Mouse (Mus musculus): ENCODE measurements around the gene Top1. TPM values are rescaled to one million over a fixed set of nuclear protein-coding genes. Genes with fewer than 3 reads are reported as not detected.

The Top1 gene
- polyA plus RNA-seq, 1 experiment from 2014 or later = 123 TPM

DNA sequence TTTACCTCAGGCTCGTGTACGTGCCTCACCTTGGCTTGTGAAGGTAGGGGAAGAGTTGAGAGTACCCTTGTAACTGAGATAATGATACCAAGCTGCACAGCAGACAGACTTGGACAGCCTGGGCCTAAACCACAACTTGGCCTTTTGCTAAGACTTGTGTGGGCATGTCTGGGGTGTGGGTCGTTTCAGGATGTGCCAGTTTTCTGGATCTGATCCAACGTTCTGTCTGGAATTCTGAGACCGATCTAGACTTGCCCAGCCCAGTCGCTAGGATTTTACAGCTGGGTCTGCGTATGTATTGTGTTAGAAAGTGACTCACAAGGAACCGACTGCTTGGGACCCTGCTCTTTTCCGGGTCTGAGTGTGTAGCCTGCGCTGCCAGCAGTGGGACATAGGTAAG lies 101.4 kb downstream of the Top1 start:
- Histone ChIP-seq H3K4me3 (ENCODE audit: low read depth, low read length) (no peak overlapping the region), H3K27ac (ENCODE audit: low read depth, low read length) (no peak overlapping the region), H3K36me3 (ENCODE audit: control insufficient read depth, insufficient read depth, low read length) (peaks cover 10% of the 10 kb centered on the region; the same call in 1 of the 2 replicates), H3K4me1 (replicated peaks; ENCODE audit: control insufficient read depth, insufficient read depth, low read length) (no peaks in the 10 kb centered on the region), H3K9ac (ENCODE audit: low read depth, low read length) (no peak overlapping the region), H3K9me3 (ENCODE audit: control insufficient read depth, low read length) (no peaks in the 10 kb centered on the region), H3K4me2 (replicated peaks; ENCODE audit: low read depth, low read length) (no peak overlapping the region), H3K27me3 (ENCODE audit: control insufficient read depth, insufficient read depth, low read length) (no peaks in the 10 kb centered on the region)
- 95% methylated on average over 10 of the region's 10 CpGs for WGBS
- DNase-seq (ENCODE audit: low spot score) (no peak), ATAC-seq (ENCODE audit: low FRiP score) (no peak)

DNA sequence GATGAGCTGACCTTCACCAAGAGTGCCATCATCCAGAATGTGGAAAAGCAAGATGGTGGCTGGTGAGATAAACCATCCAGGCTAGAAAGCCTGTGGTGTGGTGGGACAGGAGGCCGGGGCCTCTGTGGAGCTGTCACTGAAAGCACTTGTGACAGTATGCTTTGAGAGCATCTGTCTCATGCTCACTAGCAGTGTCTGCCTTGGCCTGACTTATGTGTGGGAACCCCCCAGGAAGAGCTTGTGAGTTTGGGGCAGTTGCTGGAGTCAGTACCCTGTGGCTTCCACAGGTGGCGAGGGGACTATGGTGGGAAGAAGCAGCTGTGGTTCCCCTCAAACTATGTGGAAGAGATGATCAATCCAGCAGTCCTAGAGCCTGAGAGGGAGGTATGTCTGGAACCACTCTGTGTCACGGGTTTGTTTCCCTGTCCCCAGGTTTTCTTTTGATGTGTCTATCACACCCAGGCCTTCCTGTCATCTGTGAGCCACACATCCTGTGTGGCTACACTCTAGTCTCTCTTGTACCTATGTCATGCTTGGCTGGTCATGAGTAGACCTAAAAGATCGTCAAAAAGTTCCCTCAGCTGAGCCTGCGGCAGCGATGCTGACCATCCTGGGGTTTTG lies 111.0 kb downstream of the Top1 start:
- ATAC-seq (ENCODE audit: low FRiP score) = no peak
- no peak overlapping the region for H3K9ac ChIP-seq (ENCODE audit: low read depth, low read length)
- 90% methylated on average over 6 of the region's 6 CpGs for WGBS
- no peak overlapping the region for H3K27ac ChIP-seq (ENCODE audit: low read depth, low read length)
- no peaks in the 10 kb centered on the region for H3K9me3 ChIP-seq (ENCODE audit: control insufficient read depth, low read length)
- H3K4me2 ChIP-seq (replicated peaks; ENCODE audit: low read depth, low read length) = no peak overlapping the region
- DNase-seq (ENCODE audit: low spot score) = no peak
- H3K36me3 ChIP-seq (ENCODE audit: control insufficient read depth, insufficient read depth, low read length) = peaks cover 29% of the 10 kb centered on the region
- H3K27me3 ChIP-seq (ENCODE audit: control insufficient read depth, insufficient read depth, low read length) = no peaks in the 10 kb centered on the region
- no peak overlapping the region for H3K4me3 ChIP-seq (ENCODE audit: low read depth, low read length)
- H3K4me1 ChIP-seq (replicated peaks; ENCODE audit: control insufficient read depth, insufficient read depth, low read length) = no peaks in the 10 kb centered on the region

DNA sequence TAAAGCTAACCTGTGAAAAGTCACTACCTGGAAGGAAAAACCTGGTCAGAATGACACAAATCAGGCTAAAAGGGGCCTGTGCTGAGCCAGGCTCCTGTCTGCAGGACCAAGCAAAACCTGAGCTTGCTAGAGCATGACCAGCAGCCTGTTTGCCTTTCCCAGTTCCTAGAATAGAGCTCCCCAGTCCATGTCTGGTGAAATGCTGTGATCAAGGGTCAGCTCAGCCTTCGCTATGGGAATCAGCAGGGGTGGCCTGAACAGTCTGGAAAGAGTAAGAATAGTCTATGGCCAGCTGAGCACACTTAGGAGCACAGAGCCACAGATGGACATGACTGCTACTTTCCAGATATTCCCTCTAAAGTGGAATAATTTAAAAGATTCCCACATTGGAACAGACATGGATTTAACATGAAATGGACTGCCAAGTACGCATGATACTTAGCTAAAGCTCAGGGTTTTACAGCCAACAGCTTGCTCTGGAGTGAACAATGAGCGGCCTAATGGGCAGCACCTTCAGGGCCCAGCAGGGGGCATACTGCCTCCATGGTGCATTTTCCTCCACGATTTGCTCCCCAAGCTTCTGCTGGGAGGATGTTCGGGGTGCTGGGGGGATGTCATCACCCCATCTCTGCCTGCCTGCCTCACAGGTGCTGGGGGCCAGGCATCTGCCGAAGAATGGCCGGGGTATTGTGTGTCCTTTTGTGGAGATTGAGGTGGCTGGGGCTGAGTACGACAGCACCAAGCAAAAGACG lies 114.9 kb downstream of the Top1 start:
- DNase-seq (ENCODE audit: low spot score) (peak; percentile 33), ATAC-seq (ENCODE audit: low FRiP score) (no peak)
- Histone ChIP-seq H3K9ac (ENCODE audit: low read depth, low read length) (no peak overlapping the region), H3K4me1 (replicated peaks; ENCODE audit: control insufficient read depth, insufficient read depth, low read length) (no peaks in the 10 kb centered on the region), H3K27me3 (ENCODE audit: control insufficient read depth, insufficient read depth, low read length) (no peaks in the 10 kb centered on the region), H3K36me3 (ENCODE audit: control insufficient read depth, insufficient read depth, low read length) (peaks cover 12% of the 10 kb centered on the region), H3K4me3 (ENCODE audit: low read depth, low read length) (no peak overlapping the region), H3K9me3 (ENCODE audit: control insufficient read depth, low read length) (no peaks in the 10 kb centered on the region), H3K27ac (ENCODE audit: low read depth, low read length) (no peak overlapping the region), H3K4me2 (replicated peaks; ENCODE audit: low read depth, low read length) (no peak overlapping the region)
- WGBS = 88% methylated on average over 9 of the region's 9 CpGs

DNA sequence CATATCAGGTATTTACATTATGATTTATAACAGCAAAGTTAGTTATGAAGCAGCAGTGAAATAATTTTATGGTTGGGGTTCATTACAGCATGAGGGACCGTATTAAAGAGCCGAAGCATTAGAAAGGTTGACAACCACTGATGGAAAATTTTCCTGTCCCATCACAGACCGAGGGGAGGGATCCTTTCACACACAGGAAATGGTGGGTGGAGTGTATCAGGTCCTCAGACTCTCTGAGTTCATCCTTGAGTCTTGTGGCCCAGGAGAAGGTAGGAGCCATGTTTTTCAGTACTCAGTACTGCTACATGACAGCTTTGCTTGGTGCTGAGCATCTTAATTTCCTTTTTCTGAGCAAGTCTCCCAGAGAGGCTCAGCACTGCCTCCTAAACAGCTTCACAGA lies 118.1 kb downstream of the Top1 start:
- H3K9me3 ChIP-seq (ENCODE audit: control insufficient read depth, low read length) = no peaks in the 10 kb centered on the region
- no peak overlapping the region for H3K4me2 ChIP-seq (replicated peaks; ENCODE audit: low read depth, low read length)
- H3K4me3 ChIP-seq (ENCODE audit: low read depth, low read length) = no peak overlapping the region
- H3K36me3 ChIP-seq (ENCODE audit: control insufficient read depth, insufficient read depth, low read length) = peaks cover 3% of the 10 kb centered on the region; the same call in 1 of the 2 replicates
- WGBS = 90% methylated on average over 3 of the region's 3 CpGs
- no peaks in the 10 kb centered on the region for H3K4me1 ChIP-seq (replicated peaks; ENCODE audit: control insufficient read depth, insufficient read depth, low read length)
- no peak overlapping the region for H3K9ac ChIP-seq (ENCODE audit: low read depth, low read length)
- no peak overlapping the region for H3K27ac ChIP-seq (ENCODE audit: low read depth, low read length)
- ATAC-seq (ENCODE audit: low FRiP score) (no peak), DNase-seq (ENCODE audit: low spot score) (no peak)
- no peaks in the 10 kb centered on the region for H3K27me3 ChIP-seq (ENCODE audit: control insufficient read depth, insufficient read depth, low read length)

DNA sequence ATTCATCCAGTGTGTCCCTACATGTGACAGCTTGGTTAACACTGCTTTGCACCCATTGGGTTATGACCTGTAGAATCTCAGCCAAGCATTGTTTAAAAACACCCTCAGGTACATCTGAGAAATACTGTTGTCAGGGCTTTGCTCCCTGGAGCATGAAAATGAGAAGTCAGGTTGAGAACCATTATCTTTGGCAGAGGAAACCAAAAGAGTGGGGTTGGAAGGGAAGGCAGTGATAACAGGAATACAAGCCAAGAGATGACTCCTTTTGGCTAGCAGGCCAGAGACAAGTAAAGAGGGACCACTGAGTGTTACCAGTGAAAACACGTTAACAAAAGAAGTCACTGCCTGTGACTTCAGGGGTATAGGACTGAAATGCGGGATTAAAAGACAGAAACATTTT lies 118.7 kb downstream of the Top1 start:
- 92% methylated on average over 2 of the region's 2 CpGs for WGBS
- ATAC-seq (ENCODE audit: low FRiP score) (no peak), DNase-seq (ENCODE audit: low spot score) (no peak)
- Histone ChIP-seq H3K9me3 (ENCODE audit: control insufficient read depth, low read length) (no peaks in the 10 kb centered on the region), H3K4me3 (ENCODE audit: low read depth, low read length) (no peak overlapping the region), H3K27me3 (ENCODE audit: control insufficient read depth, insufficient read depth, low read length) (no peaks in the 10 kb centered on the region), H3K9ac (ENCODE audit: low read depth, low read length) (no peak overlapping the region), H3K4me2 (replicated peaks; ENCODE audit: low read depth, low read length) (no peak overlapping the region), H3K36me3 (ENCODE audit: control insufficient read depth, insufficient read depth, low read length) (peaks cover 3% of the 10 kb centered on the region; the same call in 1 of the 2 replicates), H3K4me1 (replicated peaks; ENCODE audit: control insufficient read depth, insufficient read depth, low read length) (no peaks in the 10 kb centered on the region), H3K27ac (ENCODE audit: low read depth, low read length) (no peak overlapping the region)

DNA sequence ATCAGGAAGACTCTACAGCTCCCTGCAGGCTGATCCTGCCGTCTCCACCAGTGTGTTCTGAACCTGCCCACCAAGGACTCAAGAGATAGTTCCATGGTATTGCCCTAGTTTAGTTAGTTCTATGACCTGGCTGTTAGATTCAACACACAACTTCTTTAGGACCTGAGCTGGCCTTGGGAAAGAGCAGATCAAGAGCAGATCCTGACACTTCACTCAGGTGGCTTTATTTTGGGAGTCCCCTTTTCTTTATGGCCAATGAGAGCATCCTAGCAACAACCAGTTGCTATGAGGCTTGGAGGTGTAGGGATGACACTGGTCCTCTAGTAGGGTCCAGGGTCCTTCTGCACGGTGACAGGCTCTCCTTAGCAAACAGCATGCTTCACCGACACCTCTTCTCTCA lies 119.4 kb downstream of the Top1 start:
- no peak for ATAC-seq (ENCODE audit: low FRiP score)
- no peak for DNase-seq (ENCODE audit: low spot score)
- H3K9me3 ChIP-seq (ENCODE audit: control insufficient read depth, low read length) = no peaks in the 10 kb centered on the region
- no peak overlapping the region for H3K4me2 ChIP-seq (replicated peaks; ENCODE audit: low read depth, low read length)
- H3K9ac ChIP-seq (ENCODE audit: low read depth, low read length) = no peak overlapping the region
- WGBS = 75% methylated on average over 3 of the region's 3 CpGs
- no peaks in the 10 kb centered on the region for H3K27me3 ChIP-seq (ENCODE audit: control insufficient read depth, insufficient read depth, low read length)
- H3K27ac ChIP-seq (ENCODE audit: low read depth, low read length) = no peak overlapping the region
- H3K36me3 ChIP-seq (ENCODE audit: control insufficient read depth, insufficient read depth, low read length) = peaks cover 3% of the 10 kb centered on the region; the same call in 1 of the 2 replicates
- no peak overlapping the region for H3K4me3 ChIP-seq (ENCODE audit: low read depth, low read length)
- no peaks in the 10 kb centered on the region for H3K4me1 ChIP-seq (replicated peaks; ENCODE audit: control insufficient read depth, insufficient read depth, low read length)

DNA sequence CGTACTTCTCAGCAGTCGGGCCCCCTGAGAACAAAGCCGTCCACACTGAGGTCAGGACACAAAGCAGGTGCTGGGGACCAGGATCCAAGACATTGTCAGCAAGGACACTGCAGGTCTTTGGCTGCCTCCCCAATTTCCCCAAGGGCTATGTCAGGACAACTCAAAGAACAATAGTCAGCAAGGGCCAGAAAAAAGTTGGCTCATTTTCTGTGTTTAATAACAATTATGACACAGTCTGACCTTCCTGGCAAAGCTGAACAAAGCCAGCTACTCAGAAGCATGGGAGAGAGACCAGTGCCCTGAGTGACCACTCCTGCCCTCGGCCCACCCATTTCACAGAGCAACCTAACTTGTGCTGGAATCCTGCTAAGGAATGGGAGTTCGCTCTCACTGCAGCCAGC lies 120.7 kb downstream of the Top1 start:
- Histone ChIP-seq H3K4me2 (replicated peaks; ENCODE audit: low read depth, low read length) (no peak overlapping the region), H3K36me3 (ENCODE audit: control insufficient read depth, insufficient read depth, low read length) (no peaks in the 10 kb centered on the region), H3K9ac (ENCODE audit: low read depth, low read length) (no peak overlapping the region), H3K27ac (ENCODE audit: low read depth, low read length) (no peak overlapping the region), H3K4me1 (replicated peaks; ENCODE audit: control insufficient read depth, insufficient read depth, low read length) (no peaks in the 10 kb centered on the region), H3K4me3 (ENCODE audit: low read depth, low read length) (no peak overlapping the region), H3K27me3 (ENCODE audit: control insufficient read depth, insufficient read depth, low read length) (no peaks in the 10 kb centered on the region), H3K9me3 (ENCODE audit: control insufficient read depth, low read length) (no peaks in the 10 kb centered on the region)
- WGBS = 69% methylated on average over 5 of the region's 5 CpGs
- ATAC-seq (ENCODE audit: low FRiP score) = no peak
- no peak for DNase-seq (ENCODE audit: low spot score)

DNA sequence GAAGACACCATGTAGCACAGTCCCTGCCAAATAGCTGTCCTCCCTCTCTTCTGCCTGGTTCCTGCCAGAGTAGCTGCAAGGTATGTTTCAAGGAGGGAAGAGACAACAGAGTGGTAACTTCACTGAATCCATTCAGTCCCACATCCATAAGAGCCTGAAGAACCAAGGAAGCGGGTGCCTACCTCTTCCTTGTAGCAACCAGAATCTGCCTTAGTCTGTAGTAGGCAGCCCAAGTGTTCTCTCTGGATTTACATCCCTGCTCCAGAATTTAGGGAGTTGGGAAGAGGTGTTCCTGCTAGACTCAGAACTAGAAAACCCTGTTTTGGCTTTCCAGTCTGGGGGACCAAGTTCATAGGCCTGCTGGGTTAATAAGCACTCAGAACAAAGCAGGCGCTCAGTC lies 121.5 kb downstream of the Top1 start:
- H3K27ac ChIP-seq (ENCODE audit: low read depth, low read length) = no peak overlapping the region
- H3K4me2 ChIP-seq (replicated peaks; ENCODE audit: low read depth, low read length) = no peak overlapping the region
- no peaks in the 10 kb centered on the region for H3K27me3 ChIP-seq (ENCODE audit: control insufficient read depth, insufficient read depth, low read length)
- ATAC-seq (ENCODE audit: low FRiP score) (no peak), DNase-seq (ENCODE audit: low spot score) (no peak)
- WGBS = 92% methylated on average over 2 of the region's 2 CpGs
- H3K9ac ChIP-seq (ENCODE audit: low read depth, low read length) = no peak overlapping the region
- H3K4me1 ChIP-seq (replicated peaks; ENCODE audit: control insufficient read depth, insufficient read depth, low read length) = no peaks in the 10 kb centered on the region
- no peaks in the 10 kb centered on the region for H3K36me3 ChIP-seq (ENCODE audit: control insufficient read depth, insufficient read depth, low read length)
- no peaks in the 10 kb centered on the region for H3K9me3 ChIP-seq (ENCODE audit: control insufficient read depth, low read length)
- H3K4me3 ChIP-seq (ENCODE audit: low read depth, low read length) = no peak overlapping the region

DNA sequence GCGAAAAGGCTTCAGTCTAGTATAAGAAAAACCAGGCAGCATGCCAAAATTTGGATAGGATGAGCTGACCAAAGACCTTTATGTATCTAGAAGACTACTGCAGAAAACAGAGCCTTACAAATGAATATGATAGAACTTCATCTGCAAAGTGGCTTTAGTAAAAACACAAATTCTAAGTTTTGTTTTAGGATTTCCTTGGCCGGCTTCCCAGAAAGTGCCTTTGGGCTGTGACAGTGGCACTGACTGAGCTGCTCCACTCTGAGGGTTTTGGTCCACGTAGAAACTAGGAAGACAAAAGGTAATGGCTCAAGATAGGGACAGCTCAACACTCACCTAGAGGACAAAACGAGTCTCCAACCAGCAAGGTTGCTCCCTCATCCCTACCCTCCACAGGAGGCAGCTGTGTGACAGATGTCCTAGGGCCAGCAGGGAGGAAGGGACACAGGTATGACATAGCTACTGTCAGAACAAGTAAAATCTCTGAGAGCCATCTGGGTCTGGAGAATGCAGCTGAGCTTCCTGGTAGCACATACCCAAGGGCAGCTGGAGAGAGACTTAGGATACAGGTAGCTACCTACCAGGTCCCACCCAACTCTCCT lies 122.5 kb downstream of the Top1 start:
- 83% methylated on average over 4 of the region's 4 CpGs for WGBS
- DNase-seq (ENCODE audit: low spot score) (no peak), ATAC-seq (ENCODE audit: low FRiP score) (no peak)
- H3K36me3 ChIP-seq (ENCODE audit: control insufficient read depth, insufficient read depth, low read length) = no peaks in the 10 kb centered on the region
- no peak overlapping the region for H3K27ac ChIP-seq (ENCODE audit: low read depth, low read length)
- H3K9me3 ChIP-seq (ENCODE audit: control insufficient read depth, low read length) = no peaks in the 10 kb centered on the region
- no peak overlapping the region for H3K9ac ChIP-seq (ENCODE audit: low read depth, low read length)
- no peaks in the 10 kb centered on the region for H3K4me1 ChIP-seq (replicated peaks; ENCODE audit: control insufficient read depth, insufficient read depth, low read length)
- H3K4me3 ChIP-seq (ENCODE audit: low read depth, low read length) = no peak overlapping the region
- no peaks in the 10 kb centered on the region for H3K27me3 ChIP-seq (ENCODE audit: control insufficient read depth, insufficient read depth, low read length)
- no peak overlapping the region for H3K4me2 ChIP-seq (replicated peaks; ENCODE audit: low read depth, low read length)

All from hindbrain, embryonic 11.5 days (tissue).